Mouse (Mus musculus): Measurements from ENCODE around the gene Ptges3. TPM values are rescaled to one million over a fixed set of nuclear protein-coding genes. Genes with fewer than 3 reads are reported as not detected.

Gene Ptges3
- total RNA-seq, 1 experiment from 2014 or later, result 103 TPM

Other genes with a start within 250 kb of the Ptges3 start
- not detected in 2 replicates for gene Rdh19, start 209.0 kb upstream of the Ptges3 start, total RNA-seq (2017)
- not detected in 2 replicates for gene Rdh16f2, start 192.5 kb upstream of the Ptges3 start, total RNA-seq (2017)
- gene Rdh7, start 170.1 kb upstream of the Ptges3 start, total RNA-seq (2017), result not detected in 2 replicates
- gene Sdr9c7, start 160.4 kb upstream of the Ptges3 start, total RNA-seq (2017), result not detected in 2 replicates
- not detected in 2 replicates for gene Hsd17b6, start 51.3 kb upstream of the Ptges3 start, total RNA-seq (2017)
- gene Prim1, start 43.8 kb upstream of the Ptges3 start, total RNA-seq (2017), result 14.2 and 18.0 TPM in 2 replicates
- 597 and 674 TPM in 2 replicates for gene Naca, start 23.4 kb upstream of the Ptges3 start, total RNA-seq (2017)
- gene Atp5b, start 24.3 kb downstream of the Ptges3 start, total RNA-seq (2017), result 512 and 588 TPM in 2 replicates
- gene Baz2a, start 32.6 kb downstream of the Ptges3 start, total RNA-seq (2017), result 70.1 and 75.0 TPM in 2 replicates
- gene Rbms2, start 121.3 kb downstream of the Ptges3 start, total RNA-seq (2017), result 8.3 and 12.5 TPM in 2 replicates
- not detected in 2 replicates for gene Gls2, start 135.5 kb downstream of the Ptges3 start, total RNA-seq (2017)
- 4.4 TPM in 2 replicates for gene Spryd4, start 152.9 kb downstream of the Ptges3 start, total RNA-seq (2017)
- gene Mip, start 166.9 kb downstream of the Ptges3 start, total RNA-seq (2017), result 0.49 TPM in 1 of 2 replicates, not detected in the other
- 13.6 and 17.5 TPM in 2 replicates for gene Timeless, start 173.1 kb downstream of the Ptges3 start, total RNA-seq (2017)
- 0.23 TPM in 1 of 2 replicates, not detected in the other for gene Apon, start 195.1 kb downstream of the Ptges3 start, total RNA-seq (2017)
- gene Apof, start 209.7 kb downstream of the Ptges3 start, total RNA-seq (2017), result 2.2 TPM in 1 of 2 replicates, not detected in the other
- gene Stat2, start 211.6 kb downstream of the Ptges3 start, total RNA-seq (2017), result 65.7 and 74.1 TPM in 2 replicates
- gene Il23a, start 239.8 kb downstream of the Ptges3 start, total RNA-seq (2017), result not detected in 2 replicates
- gene Pan2, start 244.4 kb downstream of the Ptges3 start, total RNA-seq (2017), result 30.0 and 31.3 TPM in 2 replicates